Mouse (Mus musculus) ovary, postnatal 36 days (tissue): ENCODE measurements around the gene Ahcyl1.
"Not testable (repeated sequence)": the region's sequence is repeated elsewhere in the genome, so short reads cannot be mapped to it uniquely, and the experiment has no call there.

Source experiments
- DNase-seq: peaks from one replicate; pipeline ENCODE4 v3.0.0; 2022; ENCODE audit warnings: low spot score, mixed read lengths

Ahcyl1 gene

GRCm38 (mm10) chr3:107695948-107696881 is at the start of gene Ahcyl1:
TSS of gene Ahcyl1 (minus strand) at chr3:107696560.
- DNase-seq = peak; percentile 99

GRCm38 (mm10) chr3:107746026-107746425 is 49.7 kb upstream of the Ahcyl1 start:
- DNase-seq = no peak

- no peak for DNase-seq
Measured at GRCm38 (mm10) chr3:107743650-107744049, 47.3 kb upstream of the Ahcyl1 start.

GRCm38 (mm10) chr3:107743107-107743506 is 46.7 kb upstream of the Ahcyl1 start:
- DNase-seq = no peak

GRCm38 (mm10) chr3:107742071-107742710 is 45.8 kb upstream of the Ahcyl1 start:
- no peak for DNase-seq

GRCm38 (mm10) chr3:107741387-107741786 is 45.0 kb upstream of the Ahcyl1 start:
- DNase-seq = no peak

- peak; percentile 84 for DNase-seq
Measured at GRCm38 (mm10) chr3:107740578-107741207, 44.3 kb upstream of the Ahcyl1 start.

GRCm38 (mm10) chr3:107739966-107740365 is 43.6 kb upstream of the Ahcyl1 start:
- DNase-seq = no peak

GRCm38 (mm10) chr3:107739456-107739855 is 43.1 kb upstream of the Ahcyl1 start:
- DNase-seq = no peak

GRCm38 (mm10) chr3:107738620-107739019 is 42.3 kb upstream of the Ahcyl1 start:
- DNase-seq = no peak

GRCm38 (mm10) chr3:107737609-107738190 is 41.3 kb upstream of the Ahcyl1 start:
- DNase-seq = no peak

- DNase-seq = not testable (repeated sequence)
Measured at GRCm38 (mm10) chr3:107735620-107736019, 39.3 kb upstream of the Ahcyl1 start.

- no peak for DNase-seq
Measured at GRCm38 (mm10) chr3:107733329-107733728, 37.0 kb upstream of the Ahcyl1 start.

- no peak for DNase-seq
Measured at GRCm38 (mm10) chr3:107730236-107730635, 33.9 kb upstream of the Ahcyl1 start.

- DNase-seq = no peak
Measured at GRCm38 (mm10) chr3:107728509-107728908, 32.1 kb upstream of the Ahcyl1 start.

GRCm38 (mm10) chr3:107715971-107716370 is 19.6 kb upstream of the Ahcyl1 start:
- no peak for DNase-seq

- DNase-seq = no peak
Measured at GRCm38 (mm10) chr3:107714276-107714933, 18.0 kb upstream of the Ahcyl1 start.

GRCm38 (mm10) chr3:107712081-107712480 is 15.7 kb upstream of the Ahcyl1 start:
- no peak for DNase-seq

- DNase-seq = no peak
Measured at GRCm38 (mm10) chr3:107709156-107709555, 12.8 kb upstream of the Ahcyl1 start.

GRCm38 (mm10) chr3:107707239-107707638 is 10.9 kb upstream of the Ahcyl1 start:
- no peak for DNase-seq

GRCm38 (mm10) chr3:107706164-107706563 is 9.8 kb upstream of the Ahcyl1 start:
- no peak for DNase-seq

- no peak for DNase-seq
Measured at GRCm38 (mm10) chr3:107704371-107704705, 8.0 kb upstream of the Ahcyl1 start.
